Mouse (Mus musculus) stomach, postnatal 0 days (tissue): ENCODE results near the gene Il6st.

Source experiments
- CTCF ChIP-seq: IDR thresholded peaks from 2 replicates; pipeline ENCODE4 v1.5.1; 2016; ENCODE audit warnings: antibody characterized with exemption, low read depth, mild to moderate bottlenecking, moderate library complexity
- EP300 ChIP-seq: optimal IDR thresholded peaks from 2 replicates; pipeline ENCODE3; 2016; ENCODE audit warnings: antibody characterized with exemption

GRCm38 (mm10) chr13:112458016-112458415, 5.9 kb upstream of the Il6st start:
- TF ChIP-seq CTCF (peak; percentile 42), EP300 (no peak)
